Mouse (Mus musculus) brain, embryonic 14.5 days (tissue): Measurements from ENCODE around the gene Gm960. TPM values are rescaled to one million over a fixed set of nuclear protein-coding genes. Genes with fewer than 3 reads are reported as not detected.
"Not testable (repeated sequence)": the region's sequence is repeated elsewhere in the genome, so short reads cannot be mapped to it uniquely, and the experiment has no call there.

Experiments used
- DNase-seq: peaks from one replicate; pipeline ENCODE4 v3.0.0-alpha.2; 2011; ENCODE audit warnings: low read depth
- CTCF ChIP-seq: fragments of 200-500 bp; IDR thresholded peaks from 2 replicates; pipeline ENCODE4 v1.5.1; 2012; ENCODE audit warnings: inconsistent platforms, mild to moderate bottlenecking, moderate library complexity, borderline replicate concordance; ENCODE audit not compliant: insufficient read depth, insufficient read length; ENCODE audit errors: extremely low read depth
- POLR2A ChIP-seq: fragments of 200-500 bp; IDR thresholded peaks from 2 replicates; pipeline ENCODE4 v1.6.1; 2012; ENCODE audit warnings: mild to moderate bottlenecking, inconsistent platforms, borderline replicate concordance; ENCODE audit not compliant: poor library complexity, insufficient read depth, insufficient read length, severe bottlenecking; ENCODE audit errors: extremely low read depth
- polyA plus RNA-seq: library from polyadenylated mRNA; depleted of rRNA; stranded (reverse); fragments of >200 nt; gene quantifications from 2 replicates; pipeline ENCODE4 v1.2.3, GENCODE M21; 2012; rRNA removed

The Gm960 gene
- polyA plus RNA-seq, 1 experiment = 3.3 TPM

DNA sequence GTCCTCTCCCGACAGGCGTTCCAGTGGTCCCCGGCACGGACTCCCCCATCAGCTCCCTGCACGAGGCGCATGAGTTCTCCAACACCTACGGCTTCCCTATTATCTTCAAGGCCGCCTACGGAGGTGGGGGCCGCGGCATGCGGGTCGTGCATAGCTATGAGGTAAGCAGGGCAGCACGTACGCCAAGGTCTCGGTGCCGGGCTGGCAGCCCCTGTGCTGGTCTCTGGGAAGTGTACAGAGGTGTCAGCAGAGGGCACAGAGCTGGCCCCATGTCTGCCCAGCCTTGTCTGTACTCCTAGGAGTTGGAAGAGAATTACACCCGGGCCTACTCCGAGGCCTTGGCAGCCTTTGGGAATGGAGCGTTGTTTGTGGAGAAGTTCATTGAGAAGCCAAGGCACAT is 96.0 kb downstream of the Gm960 start:
- no peak for TF ChIP-seq POLR2A
- TF ChIP-seq CTCF = no peak
- DNase-seq = no peak

DNA sequence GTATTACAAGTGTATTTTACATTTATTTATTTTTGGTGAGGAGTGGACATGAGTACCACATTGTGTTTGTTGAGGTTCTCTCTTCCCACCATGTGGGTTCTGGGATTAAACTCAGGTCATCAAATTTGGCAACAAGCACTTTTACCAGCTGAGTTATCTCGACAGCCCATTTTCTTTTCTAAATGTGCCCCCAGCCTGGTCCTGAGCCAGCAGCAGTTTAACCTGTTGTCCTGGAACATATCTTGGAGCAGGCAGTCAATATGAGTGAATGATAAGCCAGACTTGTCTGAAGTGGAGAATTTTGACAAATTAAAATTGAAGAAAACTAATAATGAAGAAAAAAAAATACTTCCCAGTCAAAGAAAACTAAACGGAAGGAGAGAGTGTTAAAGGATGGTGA is 102.4 kb downstream of the Gm960 start:
- TF ChIP-seq POLR2A (no peak), CTCF (no peak)
- no peak for DNase-seq

DNA sequence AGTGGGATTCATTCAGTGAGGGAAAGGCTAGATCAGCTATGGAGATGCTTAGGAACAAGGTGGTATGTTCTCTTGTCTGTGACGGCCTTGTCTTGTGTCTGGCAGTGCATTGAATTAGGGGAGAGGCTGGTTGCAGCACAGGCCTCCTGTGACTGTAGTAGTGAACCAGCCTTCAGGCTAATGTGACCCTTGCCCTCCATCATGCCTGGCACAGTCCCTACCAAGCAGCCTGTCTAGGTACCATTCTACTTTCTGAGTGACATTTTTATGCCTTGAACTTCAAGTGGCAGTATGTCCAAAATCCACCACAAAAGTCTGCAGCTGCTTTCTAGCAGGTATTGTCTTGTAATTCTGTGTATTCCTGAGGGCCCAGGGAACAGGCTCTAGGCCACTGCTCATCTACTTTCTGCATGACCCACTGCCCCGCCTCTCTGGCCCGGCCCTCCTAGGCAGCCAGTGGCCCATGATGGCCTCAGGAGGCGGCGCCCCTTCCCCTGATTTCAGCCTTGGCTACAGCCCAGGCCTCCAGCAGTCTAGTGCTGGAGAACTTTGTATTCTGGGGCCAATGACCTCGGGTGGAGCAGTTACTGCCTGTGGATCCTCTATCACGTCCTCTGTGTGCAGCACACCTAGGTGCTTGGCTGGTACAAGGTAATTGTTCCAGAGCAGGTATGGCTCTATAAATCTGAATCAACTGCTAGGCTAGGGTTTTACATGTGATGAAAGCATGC is 104.5 kb downstream of the Gm960 start:
- no peak for TF ChIP-seq POLR2A
- TF ChIP-seq CTCF = no peak
- no peak for DNase-seq

DNA sequence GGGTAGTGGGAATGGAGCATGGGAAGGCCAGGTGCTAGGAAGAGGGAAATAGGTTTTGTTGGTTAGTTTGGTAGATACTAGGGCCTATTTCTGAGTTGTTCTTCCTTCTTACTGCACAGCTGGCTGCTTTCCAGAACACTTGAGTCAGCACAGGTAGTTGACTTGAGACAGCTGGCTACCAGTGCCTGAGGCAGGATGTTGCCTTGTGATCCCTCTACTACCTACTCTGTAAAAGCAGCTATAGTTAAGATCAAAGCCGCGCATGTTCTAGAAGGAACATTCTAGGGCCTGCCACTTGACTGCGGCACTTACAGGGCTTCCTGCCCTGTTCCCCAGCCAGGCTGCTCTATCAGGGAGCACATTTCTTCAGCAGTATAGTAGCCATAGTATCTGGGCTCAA is 108.4 kb downstream of the Gm960 start:
- DNase-seq = no peak
- TF ChIP-seq CTCF (no peak), POLR2A (no peak)

DNA sequence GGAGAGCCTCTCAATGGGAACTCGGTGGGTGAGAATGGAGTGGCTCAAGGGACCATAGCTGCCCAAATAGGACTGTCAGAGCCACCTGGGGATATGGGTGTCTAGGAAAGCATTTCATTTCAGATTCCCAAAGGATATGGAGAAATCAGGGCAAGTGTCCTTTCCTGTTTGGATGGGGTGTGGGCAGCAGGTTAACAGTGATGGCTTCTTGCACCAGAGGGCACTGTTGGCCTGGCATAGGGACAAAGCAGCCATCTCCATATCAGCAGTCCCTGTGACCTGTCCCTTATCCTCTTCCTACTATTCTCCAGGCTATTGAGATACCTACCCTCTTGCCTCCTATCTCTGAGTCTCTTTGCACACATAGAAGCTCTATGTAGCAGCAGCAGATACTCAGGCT is 109.4 kb downstream of the Gm960 start:
- TF ChIP-seq CTCF = peak; percentile 10; the same call in 1 of the 2 replicates
- no peak for TF ChIP-seq POLR2A
- DNase-seq = no peak

DNA sequence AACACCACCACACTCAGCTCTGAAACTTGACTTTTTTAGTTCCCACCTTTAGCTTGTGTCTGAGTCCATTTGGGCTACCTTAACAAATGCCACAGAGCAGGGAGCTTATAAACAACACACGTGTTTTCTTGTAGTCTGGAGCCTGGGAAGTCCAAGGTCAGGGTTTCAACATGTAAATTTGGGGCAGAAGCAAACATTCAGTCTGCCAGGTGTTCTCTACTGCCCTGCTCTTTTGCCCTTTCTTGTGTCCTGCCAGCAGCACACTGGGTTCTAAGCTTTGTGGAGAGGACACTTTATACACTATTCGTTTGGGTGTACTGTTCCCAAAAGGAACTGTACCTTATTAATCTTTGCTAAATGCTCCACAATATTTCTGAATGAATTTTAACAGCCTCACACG is 110.0 kb downstream of the Gm960 start:
- DNase-seq = no peak
- TF ChIP-seq POLR2A = no peak
- no peak for TF ChIP-seq CTCF

DNA sequence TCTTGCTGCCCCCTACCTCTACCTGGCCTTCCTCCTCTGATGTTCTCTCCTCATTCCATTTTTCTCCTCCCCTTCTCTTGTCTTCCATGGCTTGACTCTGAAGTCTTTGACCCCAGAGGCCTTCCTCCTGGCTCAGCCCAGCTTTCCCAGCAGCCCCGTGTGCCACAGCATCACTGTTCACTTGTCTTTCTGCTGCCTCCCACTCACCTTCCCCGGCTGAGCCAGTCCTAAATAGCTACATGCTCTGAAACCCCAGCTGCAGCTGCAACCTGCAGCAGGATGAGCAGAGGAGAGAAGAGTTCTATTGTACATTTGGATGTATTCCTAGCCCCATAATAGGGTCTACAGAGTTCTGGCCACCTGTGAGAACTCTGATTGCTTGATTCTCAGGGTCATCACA is 111.0 kb downstream of the Gm960 start:
- TF ChIP-seq POLR2A (no peak), CTCF (no peak)
- no peak for DNase-seq

DNA sequence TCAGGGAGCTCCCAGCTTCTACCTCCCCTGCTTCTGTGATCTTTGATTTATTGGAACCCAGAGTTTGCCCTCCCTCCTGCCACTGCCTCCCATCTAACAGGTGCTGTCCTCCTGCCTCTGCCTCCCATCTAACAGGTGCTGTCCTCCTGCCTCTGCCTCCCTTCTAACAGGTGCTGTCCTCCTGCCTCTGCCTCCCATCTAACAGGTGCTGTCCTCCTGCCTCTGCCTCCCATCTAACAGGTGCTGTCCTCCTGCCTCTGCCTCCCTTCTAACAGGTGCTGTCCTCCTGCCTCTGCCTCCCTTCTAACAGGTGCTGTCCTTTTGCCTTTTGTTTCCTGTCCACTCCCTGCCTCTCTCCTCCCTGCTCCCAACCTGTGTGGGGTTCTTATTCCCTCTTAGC is 111.7 kb downstream of the Gm960 start:
- not testable (repeated sequence) for DNase-seq

DNA sequence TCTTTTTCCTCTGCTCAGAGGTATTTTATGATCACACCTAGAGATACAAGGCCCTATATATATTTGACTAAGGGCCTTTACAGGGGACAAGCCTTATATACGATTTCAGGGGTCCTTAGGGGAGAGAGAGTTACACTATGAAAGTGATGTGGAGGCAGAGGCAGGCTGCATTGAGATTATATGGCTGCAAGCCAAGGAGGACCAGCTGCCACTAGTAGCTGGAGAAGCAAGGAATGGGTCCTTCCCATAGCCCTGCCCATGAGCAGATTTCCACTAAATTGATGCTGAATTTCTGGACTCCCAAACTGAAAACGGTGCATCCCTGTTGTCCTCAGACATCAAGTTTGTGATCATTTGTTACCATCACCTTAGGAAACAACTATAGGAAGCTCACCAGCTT is 114.6 kb downstream of the Gm960 start:
- peak; percentile 34 for DNase-seq
- no peak for TF ChIP-seq POLR2A
- no peak for TF ChIP-seq CTCF

DNA sequence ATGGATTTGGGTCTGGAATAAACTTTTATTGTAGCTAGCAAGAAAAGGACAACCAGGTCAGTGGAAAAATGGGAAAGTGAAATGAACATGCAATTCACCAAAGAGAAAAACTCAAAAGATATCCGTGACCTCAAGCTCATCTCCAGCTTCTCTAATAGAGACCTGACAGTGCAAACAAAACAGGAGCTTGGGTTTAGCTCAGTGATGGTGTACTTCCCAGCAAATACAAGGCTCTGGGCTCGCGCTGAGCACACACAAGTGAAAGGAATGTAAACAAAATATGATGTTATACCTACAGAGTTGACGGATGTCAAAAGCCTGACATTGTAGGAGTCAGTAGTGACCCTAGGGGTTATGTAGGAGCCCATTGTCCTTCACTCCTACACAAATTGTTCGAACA is 119.2 kb downstream of the Gm960 start:
- TF ChIP-seq CTCF = no peak
- no peak for TF ChIP-seq POLR2A

DNA sequence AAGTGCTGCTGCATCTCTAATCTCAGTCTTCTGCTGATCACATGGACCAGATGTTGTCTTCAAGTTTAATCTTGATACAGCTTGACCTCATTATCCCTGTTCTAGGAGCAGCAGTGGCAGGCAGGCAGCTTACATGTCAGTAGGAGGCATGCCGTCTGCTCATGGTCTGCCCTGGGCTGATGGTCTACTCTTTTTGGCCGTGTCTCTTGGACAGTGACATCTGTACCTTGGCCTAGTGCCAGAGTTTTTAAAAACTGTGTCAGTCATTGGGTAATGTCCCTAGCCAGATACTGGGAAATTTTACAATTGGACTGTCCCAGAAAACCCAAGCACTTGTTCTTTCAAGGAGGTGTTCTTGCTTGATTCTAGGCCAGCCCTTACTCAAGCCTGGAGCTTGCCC is 119.7 kb downstream of the Gm960 start:
- no peak for TF ChIP-seq POLR2A
- TF ChIP-seq CTCF = no peak
- DNase-seq = no peak

More for the DNA sequence above, 119.2 kb downstream of the Gm960 start:
- no peak for DNase-seq

Other genes with a start within 250 kb of the Gm960 start
- gene Syt12, start 221.2 kb downstream of the Gm960 start, polyA plus RNA-seq = 1.7 and 2.9 TPM in 2 replicates
- 0.08 TPM in 1 of 2 replicates, not detected in the other for gene 2010003K11Rik, start 200.1 kb downstream of the Gm960 start, polyA plus RNA-seq
- 12.4 and 19.4 TPM in 2 replicates for gene Pcx, start 188.2 kb downstream of the Gm960 start, polyA plus RNA-seq
- gene Lrfn4, start 83.0 kb downstream of the Gm960 start, polyA plus RNA-seq = 90.3 and 98.5 TPM in 2 replicates
- 65.2 and 115 TPM in 2 replicates for gene Rce1, start 73.0 kb downstream of the Gm960 start, polyA plus RNA-seq
- gene Sptbn2, start 12.5 kb upstream of the Gm960 start, polyA plus RNA-seq = 23.4 and 57.0 TPM in 2 replicates
- gene Rbm4b, start 57.8 kb upstream of the Gm960 start, polyA plus RNA-seq = 97.3 and 97.9 TPM in 2 replicates
- gene Rbm4, start 95.2 kb upstream of the Gm960 start, polyA plus RNA-seq = 146 and 173 TPM in 2 replicates
- gene Gm21992, start 112.9 kb upstream of the Gm960 start, polyA plus RNA-seq = 28.7 and 57.0 TPM in 2 replicates
- gene Rbm14, start 113.0 kb upstream of the Gm960 start, polyA plus RNA-seq = 70.7 and 85.4 TPM in 2 replicates
- gene Ccs, start 140.7 kb upstream of the Gm960 start, polyA plus RNA-seq = 42.3 and 45.1 TPM in 2 replicates
- 0.30 and 0.62 TPM in 2 replicates for gene Ccdc87, start 140.7 kb upstream of the Gm960 start, polyA plus RNA-seq
- gene Ctsf, start 156.5 kb upstream of the Gm960 start, polyA plus RNA-seq = 73.6 and 85.2 TPM in 2 replicates
- gene Actn3, start 179.2 kb upstream of the Gm960 start, polyA plus RNA-seq = 0.95 and 1.7 TPM in 2 replicates
- gene Zdhhc24, start 180.0 kb upstream of the Gm960 start, polyA plus RNA-seq = 32.0 and 48.4 TPM in 2 replicates
- 18.5 and 27.6 TPM in 2 replicates for gene Bbs1, start 208.0 kb upstream of the Gm960 start, polyA plus RNA-seq
- gene Dpp3, start 229.6 kb upstream of the Gm960 start, polyA plus RNA-seq = 111 and 122 TPM in 2 replicates
- 10.3 and 14.2 TPM in 2 replicates for gene Peli3, start 244.5 kb upstream of the Gm960 start, polyA plus RNA-seq